Mouse (Mus musculus) embryonic fibroblast, embryonic 13.5 days (primary cell): ENCODE data around the gene Specc1l.

Source experiments
- CTCF ChIP-seq: IDR thresholded peaks from 2 replicates; pipeline ENCODE4 v1.5.1; 2011; ENCODE audit warnings: mild to moderate bottlenecking, control low read depth, low read length, moderate library complexity, borderline replicate concordance; ENCODE audit not compliant: insufficient read depth
- POLR2A ChIP-seq: IDR thresholded peaks from 2 replicates; pipeline ENCODE4 v1.6.1; 2011; ENCODE audit warnings: low read depth, mild to moderate bottlenecking, control low read depth, low read length, moderate library complexity

- TF ChIP-seq CTCF, result no peak
- TF ChIP-seq POLR2A, result no peak
Measured at GRCm38 (mm10) chr10:75257401-75257800, 45.5 kb downstream of the Specc1l start.
